Mouse (Mus musculus) midbrain, embryonic 10.5 days (tissue): ENCODE data around the gene Adgrf3. TPM values are rescaled to one million over a fixed set of nuclear protein-coding genes. Genes with fewer than 3 reads are reported as not detected.
A peak's percentile ranks its signal among the peaks of the same experiment; 100 is the strongest.

Experiments used
- DNase-seq: peaks from one replicate; pipeline ENCODE4 v3.0.0-alpha.2; 2017; ENCODE audit warnings: low spot score
- H3K27ac ChIP-seq: fragments of 300-500 bp; sonication (generic); replicated peaks from 2 replicates; pipeline ENCODE4 v1.5.1; 2016; ENCODE audit warnings: mild to moderate bottlenecking
- H3K27me3 ChIP-seq: fragments of 300-500 bp; sonication (generic); 2 replicates; pipeline ENCODE4 v1.6.1; 2016; ENCODE audit warnings: low read depth, mild to moderate bottlenecking; ENCODE audit not compliant: poor library complexity, severe bottlenecking
- H3K36me3 ChIP-seq: fragments of 300-500 bp; sonication (generic); 2 replicates; pipeline ENCODE4 v1.6.1; 2016; ENCODE audit warnings: mild to moderate bottlenecking, moderate library complexity
- H3K4me1 ChIP-seq: fragments of 300-500 bp; sonication (generic); 2 replicates; pipeline ENCODE4 v1.6.1; 2016
- H3K4me3 ChIP-seq: fragments of 300-500 bp; sonication (generic); 2 replicates; pipeline ENCODE4 v1.5.1; 2016; ENCODE audit warnings: mild to moderate bottlenecking, moderate library complexity
- H3K9me3 ChIP-seq: fragments of 300-500 bp; sonication (generic); replicated peaks from 2 replicates; pipeline ENCODE4 v1.6.1; 2016; ENCODE audit warnings: mild to moderate bottlenecking
- WGBS: fragments of 180-500 bp; shearing (Covaris S2); methylation state at CpG from one replicate; pipeline ENCODE4 v1.1.7; 2016; 5-methylcytosine and 5-hydroxymethylcytosine counted together
- microRNA counts: library from miRNA; unstranded; fragments of <30 nt; microRNA quantifications from one replicate; lab custom pipeline; 2017
- microRNA-seq: library from miRNA; unstranded; fragments of <30 nt; microRNA quantifications from one replicate; pipeline ENCODE4, GENCODE M21; 2017
- polyA plus RNA-seq: library from polyadenylated mRNA; unstranded; fragments of >200 nt; fragmentation: Nextera tagmentation; extraction: Ambion mirVana; gene quantifications from 2 replicates; pipeline ENCODE4 v1.2.1, GENCODE M21; 2016

The Adgrf3 gene
- polyA plus RNA-seq, 1 experiment from 2014 or later, result 0.05 TPM

GRCm38 (mm10) chr5:30155821-30156629, 49.5 kb downstream of the Adgrf3 start:
- Histone ChIP-seq H3K27ac (peak overlapping the region; percentile 99), H3K4me3 (peak overlapping the region; percentile 81), H3K9me3 (no peaks in the 10 kb centered on the region), H3K4me1 (peaks cover 20% of the 10 kb centered on the region), H3K27me3 (no peaks in the 10 kb centered on the region), H3K36me3 (no peaks in the 10 kb centered on the region)
- 41% methylated on average over 13 of the region's 13 CpGs for WGBS
- DNase-seq, result no peak

DNA sequence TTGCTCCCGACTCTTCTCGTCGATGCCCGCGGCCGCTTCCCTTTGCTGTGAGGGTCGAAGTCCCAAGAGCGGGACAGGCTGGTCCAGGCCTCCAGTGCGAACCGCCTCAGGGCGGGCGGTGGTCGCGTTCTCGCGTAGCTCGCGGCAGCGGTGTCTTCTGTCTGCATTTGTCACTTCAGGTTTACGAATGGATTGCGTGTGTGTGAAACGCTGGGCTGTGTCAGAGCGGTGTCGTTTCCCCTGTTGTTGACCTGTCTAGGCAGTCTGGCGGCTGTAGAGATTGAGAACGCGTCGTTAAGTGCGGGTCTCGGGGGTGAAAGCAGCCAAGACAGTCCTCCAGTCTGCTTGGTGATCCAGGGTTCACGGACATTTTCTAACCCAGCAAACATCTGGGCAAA, 50.1 kb downstream of the Adgrf3 start:
- peaks cover 20% of the 10 kb centered on the region for H3K4me1 ChIP-seq
- H3K27me3 ChIP-seq, result no peaks in the 10 kb centered on the region
- no peaks in the 10 kb centered on the region for H3K36me3 ChIP-seq
- peak overlapping the region; percentile 99 for H3K27ac ChIP-seq
- peak overlapping the region; percentile 81 for H3K4me3 ChIP-seq
- no peak for DNase-seq
- under 1% methylated on average over 31 of the region's 31 CpGs for WGBS
- no peaks in the 10 kb centered on the region for H3K9me3 ChIP-seq

DNA sequence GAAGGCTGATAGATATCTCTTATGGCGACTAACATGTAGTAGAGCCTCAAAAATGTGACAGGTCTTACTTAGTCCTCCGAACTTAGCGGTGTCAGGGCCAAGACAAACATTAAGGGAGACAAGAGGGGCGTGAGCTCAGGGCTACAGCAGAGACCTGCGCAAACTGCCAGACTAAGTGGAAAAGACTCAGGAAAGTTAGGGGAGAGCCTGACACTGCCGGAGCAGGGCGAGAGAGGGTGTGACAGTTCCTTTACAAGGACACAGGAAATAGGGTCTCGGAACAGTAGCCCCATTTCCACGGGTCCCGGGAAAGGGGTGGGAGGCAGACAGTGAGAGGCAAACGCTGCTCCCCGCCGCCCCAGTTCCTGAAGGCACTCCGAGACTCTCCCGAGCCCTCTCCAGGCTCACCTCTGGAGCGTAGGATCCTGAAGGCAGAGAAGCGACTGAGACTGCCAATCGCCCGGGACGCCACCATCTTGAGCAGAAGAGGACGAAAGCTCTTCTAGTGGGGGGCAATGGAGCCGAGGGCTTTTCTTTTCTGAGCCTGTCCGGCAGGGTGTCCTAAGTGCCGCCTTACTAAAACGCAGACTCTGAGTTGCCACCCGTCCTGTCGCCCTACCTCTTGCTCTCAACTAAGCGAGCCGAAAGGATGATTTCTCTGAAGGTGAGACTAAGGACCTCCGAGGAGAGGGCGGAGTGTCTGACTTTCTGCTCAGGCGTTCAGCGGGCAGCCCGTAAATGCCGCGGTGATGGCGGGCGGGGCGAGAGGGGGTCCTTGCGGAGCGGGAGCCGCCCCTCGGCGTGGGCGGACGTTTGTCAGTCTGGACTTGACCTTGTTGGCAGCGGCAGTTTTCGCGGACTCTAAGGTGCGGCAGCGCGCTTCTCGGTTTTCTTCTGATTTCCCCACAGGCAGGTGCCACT, 50.8 kb downstream of the Adgrf3 start, which contains the start of the genes Hadha and Hadhb:
Gene Hadha (minus strand): TSS at position 689 of the 921 bp plus-strand sequence.
Gene Hadhb (plus strand): TSS at position 775 of the 921 bp plus-strand sequence.
- Histone ChIP-seq H3K27ac (peak within 1 kb of the TSS; percentile 99), H3K4me1 (peaks cover 20% of the 10 kb centered on the region), H3K36me3 (no peaks in the 10 kb centered on the region), H3K27me3 (no peaks in the 10 kb centered on the region), H3K9me3 (no peaks in the 10 kb centered on the region), H3K4me3 (peak within 1 kb of the TSS; percentile 81)
- under 1% methylated on average over 53 of the region's 53 CpGs for WGBS
- peak; percentile 91 for DNase-seq

- Histone ChIP-seq H3K9me3 (no peaks in the 10 kb centered on the region), H3K27me3 (no peaks in the 10 kb centered on the region), H3K4me1 (peaks cover 20% of the 10 kb centered on the region), H3K36me3 (no peaks in the 10 kb centered on the region), H3K27ac (peak overlapping the region; percentile 99), H3K4me3 (peak overlapping the region; percentile 81)
- no peak for DNase-seq
- 27% methylated on average over 4 of the region's 4 CpGs for WGBS
Observed at GRCm38 (mm10) chr5:30154013-30154412, 51.5 kb downstream of the Adgrf3 start.

- H3K4me1 ChIP-seq, result peaks cover 20% of the 10 kb centered on the region
- no peak for DNase-seq
- H3K27ac ChIP-seq, result no peak overlapping the region
- H3K4me3 ChIP-seq, result no peak overlapping the region
- H3K27me3 ChIP-seq, result no peaks in the 10 kb centered on the region
- H3K36me3 ChIP-seq, result no peaks in the 10 kb centered on the region
- 94% methylated on average over 2 of the region's 2 CpGs for WGBS
- no peaks in the 10 kb centered on the region for H3K9me3 ChIP-seq
Observed at GRCm38 (mm10) chr5:30153222-30153621, 52.3 kb downstream of the Adgrf3 start.

DNA sequence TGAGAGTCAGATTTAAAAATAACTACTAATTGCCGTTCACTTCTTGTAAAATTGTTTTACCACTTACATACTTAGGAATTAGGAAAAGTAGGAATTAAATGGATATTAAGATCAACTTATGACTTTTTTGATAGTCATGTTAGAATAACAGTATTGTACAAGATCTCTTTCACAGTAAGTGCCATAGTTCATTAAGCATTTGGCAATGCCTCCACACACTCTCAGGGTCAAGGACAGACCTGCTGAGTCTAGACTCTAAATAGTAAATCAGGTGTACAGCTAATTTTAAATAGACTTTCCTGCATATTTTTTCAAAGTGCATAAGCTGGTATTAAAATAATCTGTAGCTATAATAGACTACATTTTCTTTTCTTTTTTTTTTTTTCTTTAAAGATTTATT, 53.1 kb downstream of the Adgrf3 start:
- Histone ChIP-seq H3K4me3 (no peak overlapping the region), H3K27ac (no peak overlapping the region), H3K4me1 (peaks cover 20% of the 10 kb centered on the region), H3K27me3 (no peaks in the 10 kb centered on the region), H3K36me3 (no peaks in the 10 kb centered on the region), H3K9me3 (no peaks in the 10 kb centered on the region)
- WGBS, result 94% methylated on average over 1 of the region's 1 CpGs
- DNase-seq, result no peak

GRCm38 (mm10) chr5:30152007-30152406, 53.5 kb downstream of the Adgrf3 start:
- no peak for DNase-seq
- 90% methylated on average over 4 of the region's 4 CpGs for WGBS

DNA sequence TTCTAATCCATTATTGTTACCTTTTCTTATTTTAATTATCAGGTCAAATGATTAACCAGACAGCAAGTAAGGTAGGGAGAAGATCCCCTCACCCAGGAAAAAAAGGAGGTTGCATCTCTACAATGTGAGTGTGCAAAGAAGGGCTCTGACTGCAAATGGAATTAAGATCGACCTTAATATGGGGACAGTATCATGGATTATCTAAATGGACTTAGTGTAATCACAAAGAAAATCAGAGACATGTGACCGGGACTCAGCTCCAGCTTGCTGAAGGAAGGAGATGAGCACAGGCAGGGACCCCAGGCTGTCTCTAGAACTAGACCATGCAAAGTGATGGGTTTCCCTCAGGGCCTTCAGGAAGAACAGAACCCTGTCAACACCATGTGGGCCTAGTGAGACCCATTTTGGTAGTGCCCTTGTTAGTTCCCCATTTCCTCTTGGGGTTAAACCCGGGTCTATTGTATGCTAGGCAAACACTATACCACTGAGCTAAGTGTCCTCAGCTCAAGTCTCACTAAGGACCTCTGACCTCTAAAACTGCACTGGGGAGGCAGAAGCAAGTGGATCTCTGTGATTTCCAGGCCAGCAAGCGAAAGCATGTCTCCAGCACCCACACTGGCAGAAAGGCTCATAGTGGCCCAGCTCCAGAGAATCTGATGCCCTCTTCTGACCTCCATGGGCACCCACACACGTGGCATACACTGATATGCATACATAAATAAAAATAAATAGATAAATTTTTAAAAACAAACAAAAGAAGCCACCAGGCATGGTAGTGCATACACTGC, 57.2 kb downstream of the Adgrf3 start:
- no peak overlapping the region for H3K27ac ChIP-seq
- H3K4me3 ChIP-seq, result no peak overlapping the region
- DNase-seq, result no peak
- 89% methylated on average over 5 of the region's 5 CpGs for WGBS
- H3K27me3 ChIP-seq, result no peaks in the 10 kb centered on the region
- H3K4me1 ChIP-seq, result no peaks in the 10 kb centered on the region
- H3K9me3 ChIP-seq, result no peaks in the 10 kb centered on the region
- peaks cover 31% of the 10 kb centered on the region for H3K36me3 ChIP-seq

More at GRCm38 (mm10) chr5:30152007-30152406, 53.5 kb downstream of the Adgrf3 start:
- no peak overlapping the region for H3K4me3 ChIP-seq
- H3K27me3 ChIP-seq, result no peaks in the 10 kb centered on the region
- H3K36me3 ChIP-seq, result peaks cover 2% of the 10 kb centered on the region
- H3K9me3 ChIP-seq, result no peaks in the 10 kb centered on the region
- peaks cover 20% of the 10 kb centered on the region for H3K4me1 ChIP-seq
- H3K27ac ChIP-seq, result no peak overlapping the region

GRCm38 (mm10) chr5:30146526-30146925, 59.0 kb downstream of the Adgrf3 start:
- 95% methylated on average over 6 of the region's 6 CpGs for WGBS
- Histone ChIP-seq H3K4me1 (no peaks in the 10 kb centered on the region), H3K4me3 (no peak overlapping the region), H3K27me3 (no peaks in the 10 kb centered on the region), H3K36me3 (peaks cover 49% of the 10 kb centered on the region), H3K27ac (no peak overlapping the region), H3K9me3 (no peaks in the 10 kb centered on the region)
- no peak for DNase-seq

MicroRNAs encoded within 50 kb of the gene (microRNA counts, 519-probe panel; counts per million panel counts)
- 5,282 counts per million, percentile 35 among the panel's probes with 10 or more counts for microRNA mmu-miR-1960 (lab: Ali Mortazavi, UCI)

Small RNAs within 50 kb of the gene (microRNA-seq; reads per million reads assigned to microRNA genes)
- 1.5 reads per million for gene Mir1960

Other genes starting within 250 kb of the Adgrf3 start
- gene Il6, start 192.6 kb downstream of the Adgrf3 start, polyA plus RNA-seq, result 0.07 TPM in 1 of 2 replicates, not detected in the other
- gene Tyms, start 132.1 kb downstream of the Adgrf3 start, polyA plus RNA-seq, result 294 and 321 TPM in 2 replicates
- gene Garem2, start 100.6 kb downstream of the Adgrf3 start, polyA plus RNA-seq, result 6.9 and 9.4 TPM in 2 replicates
- 2.4 and 3.7 TPM in 2 replicates for gene 3110082J24Rik, start 99.6 kb downstream of the Adgrf3 start, polyA plus RNA-seq
- 101 and 115 TPM in 2 replicates for gene Hadha, start 50.6 kb downstream of the Adgrf3 start, polyA plus RNA-seq
- gene Hadhb, start 50.5 kb downstream of the Adgrf3 start, polyA plus RNA-seq, result 104 and 106 TPM in 2 replicates
- gene Selenoi, start 26.9 kb upstream of the Adgrf3 start, polyA plus RNA-seq, result 19.2 and 19.4 TPM in 2 replicates
- gene Drc1, start 75.7 kb upstream of the Adgrf3 start, polyA plus RNA-seq, result 0.60 and 0.64 TPM in 2 replicates